Mouse (Mus musculus): ENCODE measurements around the gene Nol6.

The Nol6 gene

GRCm38 (mm10) chr4:41118706-41119292, 5.5 kb downstream of the Nol6 start:
- DNase-seq (ENCODE audit: low spot score in 2 of 2) = peak in 1 of 2 experiments; percentile 27

GRCm38 (mm10) chr4:41116817-41117216, 7.4 kb downstream of the Nol6 start:
- DNase-seq (ENCODE audit: low spot score in 2 of 2) = no peak

GRCm38 (mm10) chr4:41115793-41116192, 8.5 kb downstream of the Nol6 start:
- no peak for DNase-seq (ENCODE audit: low spot score in 2 of 2)

- no peak for DNase-seq (ENCODE audit: low spot score in 2 of 2)
Observed at GRCm38 (mm10) chr4:41115074-41115473, 9.2 kb downstream of the Nol6 start.

- DNase-seq (ENCODE audit: low spot score in 2 of 2) = no peak
Observed at GRCm38 (mm10) chr4:41114358-41115070, 9.7 kb downstream of the Nol6 start.

GRCm38 (mm10) chr4:41108717-41109425, 15.4 kb downstream of the Nol6 start:
- DNase-seq (ENCODE audit: low spot score in 2 of 2) = no peak

- DNase-seq (ENCODE audit: low spot score in 2 of 2) = no peak
Observed at GRCm38 (mm10) chr4:41107440-41107839, 16.8 kb downstream of the Nol6 start.

GRCm38 (mm10) chr4:41102901-41103300, 21.4 kb downstream of the Nol6 start:
- DNase-seq (ENCODE audit: low spot score in 2 of 2) = no peak

- DNase-seq (ENCODE audit: low spot score in 2 of 2) = no peak
Observed at GRCm38 (mm10) chr4:41100986-41101385, 23.3 kb downstream of the Nol6 start.

- no peak for DNase-seq (ENCODE audit: low spot score in 2 of 2)
Observed at GRCm38 (mm10) chr4:41098577-41098951, 25.7 kb downstream of the Nol6 start.

GRCm38 (mm10) chr4:41097871-41098576, 26.2 kb downstream of the Nol6 start, which contains the start of gene Aqp3:
TSS of gene Aqp3 (minus strand) at chr4:41098183.
- DNase-seq (ENCODE audit: low spot score in 2 of 2) = no peak

GRCm38 (mm10) chr4:41097381-41097780, 26.9 kb downstream of the Nol6 start:
- no peak for DNase-seq (ENCODE audit: low spot score in 2 of 2)

- DNase-seq (ENCODE audit: low spot score in 2 of 2) = no peak
Observed at GRCm38 (mm10) chr4:41096794-41097193, 27.5 kb downstream of the Nol6 start.

- DNase-seq (ENCODE audit: low spot score in 2 of 2) = no peak
Observed at GRCm38 (mm10) chr4:41096169-41096568, 28.1 kb downstream of the Nol6 start.

GRCm38 (mm10) chr4:41094361-41094760, 29.9 kb downstream of the Nol6 start:
- no peak for DNase-seq (ENCODE audit: low spot score in 2 of 2)

GRCm38 (mm10) chr4:41092958-41093357, 31.3 kb downstream of the Nol6 start:
- DNase-seq (ENCODE audit: low spot score in 2 of 2) = no peak

GRCm38 (mm10) chr4:41091391-41091790, 32.9 kb downstream of the Nol6 start:
- no peak for DNase-seq (ENCODE audit: low spot score in 2 of 2)

GRCm38 (mm10) chr4:41089705-41090104, 34.5 kb downstream of the Nol6 start:
- DNase-seq (ENCODE audit: low spot score in 2 of 2) = no peak

GRCm38 (mm10) chr4:41089189-41089588, 35.1 kb downstream of the Nol6 start:
- DNase-seq (ENCODE audit: low spot score in 2 of 2) = no peak

GRCm38 (mm10) chr4:41087459-41088298, 36.6 kb downstream of the Nol6 start:
- no peak for DNase-seq (ENCODE audit: low spot score in 2 of 2)

- DNase-seq (ENCODE audit: low spot score in 2 of 2) = no peak
Observed at GRCm38 (mm10) chr4:41086947-41087346, 37.3 kb downstream of the Nol6 start.

Data from heart, adult 9 months (tissue).